Mouse (Mus musculus) thymus, adult 2 months (tissue): ENCODE data around the gene Cnot10.

ENCODE experiments used
- CTCF ChIP-seq: fragments of 200-500 bp; IDR thresholded peaks from 2 replicates; pipeline ENCODE4 v1.5.1; 2012; ENCODE audit warnings: mild to moderate bottlenecking, control low read depth, low read length, moderate library complexity, borderline replicate concordance; ENCODE audit not compliant: control insufficient read depth, poor library complexity, insufficient read depth; ENCODE audit errors: extremely low read depth
- POLR2A ChIP-seq: fragments of 200-500 bp; IDR thresholded peaks from 2 replicates; pipeline ENCODE4 v1.6.1; 2012; ENCODE audit warnings: mild to moderate bottlenecking, low read length, control low read depth, moderate library complexity; ENCODE audit not compliant: control insufficient read depth, poor library complexity, insufficient read depth; ENCODE audit errors: extremely low read depth

DNA sequence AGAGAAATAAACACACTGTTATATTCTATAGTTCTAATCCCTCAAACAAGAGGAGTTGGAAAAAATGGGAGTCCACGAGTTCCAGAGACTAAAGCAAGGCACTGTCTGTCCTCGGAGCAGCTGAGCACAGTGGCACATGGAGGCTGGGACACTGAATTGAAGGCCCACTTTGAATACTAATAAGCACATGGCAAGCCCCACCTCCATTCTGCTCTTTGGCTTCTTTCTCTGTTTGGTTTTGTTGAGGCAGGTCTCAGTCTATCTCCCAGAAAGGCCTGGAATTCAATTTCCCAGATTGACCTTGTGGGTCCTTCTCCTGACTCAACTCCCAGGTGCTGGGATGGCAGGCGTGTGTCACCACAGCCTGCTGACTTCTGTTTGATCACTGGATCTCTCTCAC, 3.2 kb downstream of the Cnot10 start:
- TF ChIP-seq POLR2A (no peak), CTCF (no peak)
